Mouse (Mus musculus): ENCODE measurements at regions not wholly inside any gene's neighbourhood (a gene's known extent, or its start where the extent isn't known, plus 50 kb on each side); places are given as distances from the start of the nearest gene placed in this dataset.

DNA sequence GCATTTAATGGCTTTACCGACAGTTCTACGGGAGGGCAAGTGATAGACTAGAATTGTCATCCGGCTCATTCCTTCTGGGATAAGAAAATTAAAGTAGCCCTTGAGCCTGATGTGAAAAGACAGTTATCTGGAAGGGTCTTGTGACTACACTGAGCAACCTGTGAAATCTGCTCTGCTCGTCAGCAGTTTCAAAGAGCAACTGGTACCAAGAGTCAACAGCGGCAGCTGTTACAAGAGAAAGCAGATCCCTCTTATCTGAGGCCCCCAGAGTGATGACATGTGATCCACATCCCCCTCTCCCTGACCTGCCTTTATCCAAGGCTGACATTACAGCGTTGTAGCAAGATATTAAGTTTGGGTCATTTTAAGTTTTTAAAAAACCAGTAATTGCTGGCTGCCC lies 52.6 kb upstream of the Unc13c start:
- peak; percentile 70 for ATAC-seq (replicated peaks; ENCODE audit: extremely low read depth, insufficient read depth, low FRiP score)
- Histone ChIP-seq H3K4me1 (ENCODE audit: control insufficient read depth, insufficient read depth, low read length) (peaks cover 3% of the 10 kb centered on the region), H3K27me3 (ENCODE audit: control insufficient read depth, insufficient read depth, low read length) (no peaks in the 10 kb centered on the region), H3K4me3 (ENCODE audit: low read length) (no peak overlapping the region), H3K9me3 (replicated peaks; ENCODE audit: control insufficient read depth, low read length) (peaks cover 3% of the 10 kb centered on the region; the same call in 1 of the 2 replicates), H3K36me3 (ENCODE audit: control insufficient read depth, insufficient read depth) (no peaks in the 10 kb centered on the region), H3K27ac (ENCODE audit: low read length) (no peak overlapping the region), H3K9ac (ENCODE audit: low read length) (no peak overlapping the region), H3K4me2 (ENCODE audit: low read depth, low read length) (peak overlapping the region; percentile 16; the same call in 1 of the 2 replicates)
- WGBS: 5% methylated on average over 6 of the region's 6 CpGs

DNA sequence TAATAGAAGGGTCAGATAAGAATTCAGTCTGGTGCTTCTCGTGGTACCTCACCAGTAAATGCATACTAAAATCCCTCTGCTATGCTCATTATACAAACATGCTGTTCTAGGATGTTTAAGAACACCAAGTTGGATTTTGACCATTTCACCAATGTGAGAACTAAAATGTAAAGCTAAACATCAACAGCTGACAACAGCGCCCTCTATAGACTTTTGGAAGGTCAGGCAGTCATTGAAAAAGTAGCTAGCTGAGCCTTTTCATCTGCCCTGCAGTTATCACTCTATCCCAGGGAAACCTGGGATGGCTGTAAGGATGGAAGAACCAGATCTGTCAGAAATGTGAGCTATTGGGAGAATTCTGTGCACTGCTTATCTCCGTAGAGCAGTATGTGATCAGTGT lies 55.2 kb upstream of the Unc13c start:
- WGBS: 58% methylated on average over 3 of the region's 3 CpGs
- H3K9me3 ChIP-seq (replicated peaks; ENCODE audit: control insufficient read depth, low read length): peaks cover 2% of the 10 kb centered on the region; the same call in 1 of the 2 replicates
- H3K9ac ChIP-seq (ENCODE audit: low read length): no peak overlapping the region
- H3K27ac ChIP-seq (ENCODE audit: low read length): no peak overlapping the region
- H3K4me3 ChIP-seq (ENCODE audit: low read length): no peak overlapping the region
- H3K4me1 ChIP-seq (ENCODE audit: control insufficient read depth, insufficient read depth, low read length): peaks cover 3% of the 10 kb centered on the region
- no peak for ATAC-seq (replicated peaks; ENCODE audit: extremely low read depth, insufficient read depth, low FRiP score)
- H3K36me3 ChIP-seq (ENCODE audit: control insufficient read depth, insufficient read depth): no peaks in the 10 kb centered on the region
- no peak overlapping the region for H3K4me2 ChIP-seq (ENCODE audit: low read depth, low read length)
- H3K27me3 ChIP-seq (ENCODE audit: control insufficient read depth, insufficient read depth, low read length): no peaks in the 10 kb centered on the region

- Histone ChIP-seq H3K4me1 (ENCODE audit: control insufficient read depth, insufficient read depth, low read length) (peaks cover under 1% of the 10 kb centered on the region), H3K4me3 (ENCODE audit: low read length) (no peak overlapping the region), H3K4me2 (ENCODE audit: low read depth, low read length) (no peak overlapping the region), H3K9me3 (replicated peaks; ENCODE audit: control insufficient read depth, low read length) (no peaks in the 10 kb centered on the region), H3K27me3 (ENCODE audit: control insufficient read depth, insufficient read depth, low read length) (no peaks in the 10 kb centered on the region), H3K9ac (ENCODE audit: low read length) (no peak overlapping the region), H3K27ac (ENCODE audit: low read length) (no peak overlapping the region), H3K36me3 (ENCODE audit: control insufficient read depth, insufficient read depth) (no peaks in the 10 kb centered on the region)
- 34% methylated on average over 3 of the region's 3 CpGs for WGBS
- ATAC-seq (replicated peaks; ENCODE audit: extremely low read depth, insufficient read depth, low FRiP score): no peak
Measured at GRCm38 (mm10) chr9:74026131-74026530, 57.4 kb upstream of the Unc13c start.

DNA sequence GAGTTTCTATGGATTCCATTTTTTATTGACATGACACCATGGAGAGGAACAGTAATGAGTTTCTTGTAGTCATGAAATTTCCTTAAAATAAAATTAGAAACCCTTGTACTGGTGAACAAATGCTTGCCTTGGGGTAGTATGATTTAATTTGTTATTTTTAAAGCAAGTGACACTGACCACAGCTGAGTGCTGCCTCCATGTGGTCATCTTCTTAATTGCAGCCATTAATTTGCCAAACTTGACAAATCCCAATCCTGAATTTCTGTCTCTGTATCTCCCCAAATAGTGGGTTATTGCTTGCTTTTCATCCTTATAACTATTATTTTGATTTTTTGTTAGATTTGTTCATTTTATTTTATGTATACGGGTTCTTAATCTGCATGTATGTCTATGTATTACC lies 59.7 kb upstream of the Unc13c start:
- no peaks in the 10 kb centered on the region for H3K4me1 ChIP-seq (ENCODE audit: control insufficient read depth, insufficient read depth, low read length)
- no peak overlapping the region for H3K4me3 ChIP-seq (ENCODE audit: low read length)
- no peak overlapping the region for H3K4me2 ChIP-seq (ENCODE audit: low read depth, low read length)
- 44% methylated on average over 1 of the region's 1 CpGs for WGBS
- H3K27me3 ChIP-seq (ENCODE audit: control insufficient read depth, insufficient read depth, low read length): no peaks in the 10 kb centered on the region
- H3K9me3 ChIP-seq (replicated peaks; ENCODE audit: control insufficient read depth, low read length): no peaks in the 10 kb centered on the region
- no peak for ATAC-seq (replicated peaks; ENCODE audit: extremely low read depth, insufficient read depth, low FRiP score)
- no peak overlapping the region for H3K9ac ChIP-seq (ENCODE audit: low read length)
- H3K36me3 ChIP-seq (ENCODE audit: control insufficient read depth, insufficient read depth): no peaks in the 10 kb centered on the region
- H3K27ac ChIP-seq (ENCODE audit: low read length): no peak overlapping the region

GRCm38 (mm10) chr9:74045936-74046335 lies 64.2 kb upstream of the Wdr72 start:
- Histone ChIP-seq H3K36me3 (ENCODE audit: control insufficient read depth, insufficient read depth) (no peaks in the 10 kb centered on the region), H3K9me3 (replicated peaks; ENCODE audit: control insufficient read depth, low read length) (no peaks in the 10 kb centered on the region), H3K9ac (ENCODE audit: low read length) (no peak overlapping the region), H3K4me1 (ENCODE audit: control insufficient read depth, insufficient read depth, low read length) (peaks cover 7% of the 10 kb centered on the region; the same call in 1 of the 2 replicates), H3K27me3 (ENCODE audit: control insufficient read depth, insufficient read depth, low read length) (no peaks in the 10 kb centered on the region), H3K27ac (ENCODE audit: low read length) (peak overlapping the region; percentile 69), H3K4me3 (ENCODE audit: low read length) (no peak overlapping the region), H3K4me2 (ENCODE audit: low read depth, low read length) (no peak overlapping the region)
- ATAC-seq (replicated peaks; ENCODE audit: extremely low read depth, insufficient read depth, low FRiP score): peak; percentile 75; the same call in 1 of the 2 replicates
- WGBS: 40% methylated on average over 3 of the region's 3 CpGs

DNA sequence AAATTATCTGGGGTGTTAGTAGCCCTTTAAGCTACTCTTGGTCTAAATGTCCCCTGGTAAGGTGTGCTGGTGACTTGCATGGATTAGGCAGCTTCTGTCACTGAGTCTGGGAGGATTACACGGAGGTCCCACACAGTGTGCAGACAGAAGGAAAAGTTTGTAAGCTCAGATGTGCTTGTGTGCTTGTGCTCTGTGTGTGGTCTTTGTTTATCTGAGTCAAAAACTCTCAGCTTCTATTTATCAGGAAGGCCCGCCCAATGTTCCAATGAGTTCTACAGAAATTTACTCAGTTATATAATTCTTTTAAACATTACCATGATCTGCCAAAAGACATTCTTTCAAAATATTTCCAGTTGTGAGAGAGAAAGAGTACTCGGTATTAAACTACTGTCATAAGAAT lies 60.4 kb upstream of the Wdr72 start:
- ATAC-seq (replicated peaks; ENCODE audit: extremely low read depth, insufficient read depth, low FRiP score): no peak
- WGBS: 61% methylated on average over 3 of the region's 3 CpGs
- no peaks in the 10 kb centered on the region for H3K36me3 ChIP-seq (ENCODE audit: control insufficient read depth, insufficient read depth)

GRCm38 (mm10) chr9:74056709-74057108 lies 53.4 kb upstream of the Wdr72 start:
- no peaks in the 10 kb centered on the region for H3K27me3 ChIP-seq (ENCODE audit: control insufficient read depth, insufficient read depth, low read length)
- no peaks in the 10 kb centered on the region for H3K9me3 ChIP-seq (replicated peaks; ENCODE audit: control insufficient read depth, low read length)
- H3K4me3 ChIP-seq (ENCODE audit: low read length): no peak overlapping the region
- H3K9ac ChIP-seq (ENCODE audit: low read length): no peak overlapping the region
- ATAC-seq (replicated peaks; ENCODE audit: extremely low read depth, insufficient read depth, low FRiP score): no peak
- H3K36me3 ChIP-seq (ENCODE audit: control insufficient read depth, insufficient read depth): no peaks in the 10 kb centered on the region
- no peak overlapping the region for H3K4me2 ChIP-seq (ENCODE audit: low read depth, low read length)
- H3K27ac ChIP-seq (ENCODE audit: low read length): no peak overlapping the region
- WGBS: 57% methylated on average over 5 of the region's 5 CpGs
- H3K4me1 ChIP-seq (ENCODE audit: control insufficient read depth, insufficient read depth, low read length): peaks cover 2% of the 10 kb centered on the region

More for the DNA sequence above, 60.4 kb upstream of the Wdr72 start:
- Histone ChIP-seq H3K9me3 (replicated peaks; ENCODE audit: control insufficient read depth, low read length) (no peaks in the 10 kb centered on the region), H3K27ac (ENCODE audit: low read length) (no peak overlapping the region), H3K9ac (ENCODE audit: low read length) (no peak overlapping the region), H3K4me2 (ENCODE audit: low read depth, low read length) (no peak overlapping the region), H3K4me1 (ENCODE audit: control insufficient read depth, insufficient read depth, low read length) (peaks cover 7% of the 10 kb centered on the region; the same call in 1 of the 2 replicates), H3K27me3 (ENCODE audit: control insufficient read depth, insufficient read depth, low read length) (no peaks in the 10 kb centered on the region), H3K4me3 (ENCODE audit: low read length) (no peak overlapping the region)

GRCm38 (mm10) chr9:74057476-74058076 lies 52.6 kb upstream of the Wdr72 start:
- Histone ChIP-seq H3K9ac (ENCODE audit: low read length) (no peak overlapping the region), H3K4me2 (ENCODE audit: low read depth, low read length) (no peak overlapping the region), H3K9me3 (replicated peaks; ENCODE audit: control insufficient read depth, low read length) (no peaks in the 10 kb centered on the region), H3K4me1 (ENCODE audit: control insufficient read depth, insufficient read depth, low read length) (peaks cover 2% of the 10 kb centered on the region), H3K36me3 (ENCODE audit: control insufficient read depth, insufficient read depth) (no peaks in the 10 kb centered on the region), H3K4me3 (ENCODE audit: low read length) (no peak overlapping the region), H3K27ac (ENCODE audit: low read length) (no peak overlapping the region), H3K27me3 (ENCODE audit: control insufficient read depth, insufficient read depth, low read length) (no peaks in the 10 kb centered on the region)
- ATAC-seq (replicated peaks; ENCODE audit: extremely low read depth, insufficient read depth, low FRiP score): no peak
- WGBS: 53% methylated on average over 3 of the region's 3 CpGs

- peak; percentile 70 for ATAC-seq (replicated peaks; ENCODE audit: extremely low read depth, insufficient read depth, low FRiP score)
Measured at GRCm38 (mm10) chr9:74058269-74058871, 51.8 kb upstream of the Wdr72 start.

More at GRCm38 (mm10) chr9:74058269-74058871, 51.8 kb upstream of the Wdr72 start:
- Histone ChIP-seq H3K27ac (ENCODE audit: low read length) (peak overlapping the region; percentile 57), H3K4me3 (ENCODE audit: low read length) (no peak overlapping the region), H3K36me3 (ENCODE audit: control insufficient read depth, insufficient read depth) (no peaks in the 10 kb centered on the region), H3K27me3 (ENCODE audit: control insufficient read depth, insufficient read depth, low read length) (no peaks in the 10 kb centered on the region), H3K4me1 (ENCODE audit: control insufficient read depth, insufficient read depth, low read length) (peaks cover 2% of the 10 kb centered on the region), H3K9me3 (replicated peaks; ENCODE audit: control insufficient read depth, low read length) (no peaks in the 10 kb centered on the region), H3K9ac (ENCODE audit: low read length) (no peak overlapping the region), H3K4me2 (ENCODE audit: low read depth, low read length) (no peak overlapping the region)
- WGBS: 20% methylated on average over 5 of the region's 5 CpGs

All from heart, embryonic 16.5 days (tissue).